Mouse (Mus musculus) hindlimb bud, embryonic 11.5 days (tissue): ENCODE results near the gene Lmntd2.

ENCODE experiments used
- DNase-seq: peaks from one replicate; pipeline ENCODE4 v3.0.0-alpha.2; 2012; ENCODE audit warnings: low read depth, low spot score; ENCODE audit errors: extremely low spot score

The Lmntd2 gene

DNA sequence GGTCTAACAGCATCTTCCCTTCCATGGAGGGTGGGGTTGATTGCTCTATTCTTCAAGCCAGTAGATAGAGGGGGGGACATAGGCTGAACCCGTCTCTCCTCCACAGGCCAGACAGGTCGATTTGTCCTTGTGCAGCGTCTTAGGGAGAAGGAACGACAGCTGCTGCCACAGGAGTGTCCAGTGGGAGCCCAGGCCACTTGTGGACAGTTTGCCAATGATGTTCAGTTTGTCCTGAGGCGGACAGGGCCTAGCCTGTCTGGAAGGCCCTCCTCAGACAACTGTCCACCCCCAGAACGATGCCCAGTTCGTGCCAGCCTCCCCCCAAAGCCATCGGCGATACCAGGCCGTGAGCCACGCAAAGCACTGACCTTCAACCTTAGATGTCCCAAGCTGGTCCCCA lies 3.0 kb upstream of the Lmntd2 start:
- DNase-seq = no peak

DNA sequence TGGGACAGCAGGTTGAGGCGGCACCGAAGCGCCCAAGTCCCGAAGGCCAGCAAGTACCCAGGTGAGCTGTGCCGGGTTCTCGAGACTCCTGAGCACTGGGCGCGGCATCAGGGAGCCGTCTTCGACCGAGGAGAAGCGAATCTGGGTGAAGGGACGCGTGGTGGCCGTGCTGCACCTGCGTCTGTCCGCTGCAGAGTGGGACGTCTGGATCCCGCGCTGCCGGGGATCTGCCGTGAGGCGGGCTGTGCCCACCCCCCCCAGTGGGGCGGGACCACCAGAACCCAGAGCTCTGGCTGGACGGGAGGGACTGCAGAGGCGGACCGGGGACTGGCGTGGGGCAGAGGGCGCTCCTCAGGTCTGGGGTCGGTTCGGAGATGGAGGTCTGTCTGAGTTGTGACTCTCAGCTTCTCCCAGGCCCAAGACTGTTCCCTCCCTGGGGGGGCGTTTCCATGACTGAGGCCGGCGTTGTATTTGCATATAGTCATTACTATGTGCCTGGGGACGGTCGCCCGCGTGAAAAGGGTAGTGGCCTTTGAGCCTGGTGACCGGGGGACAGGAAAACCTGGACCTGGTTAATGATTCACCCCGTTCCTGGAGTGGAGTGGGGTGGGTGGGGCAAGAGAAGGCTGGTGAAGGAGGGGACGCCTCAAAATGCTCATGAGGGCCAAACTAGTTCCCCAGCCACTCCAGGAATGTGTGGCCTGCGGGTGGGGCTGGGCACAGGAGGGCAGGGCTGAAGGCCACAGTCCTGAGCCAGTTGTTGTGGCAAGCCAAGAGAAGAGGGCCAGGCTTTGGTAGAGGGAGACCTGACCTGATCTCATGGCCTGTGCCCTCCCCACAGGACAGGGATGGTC lies 2.2 kb upstream of the Lmntd2 start:
- no peak for DNase-seq

DNA sequence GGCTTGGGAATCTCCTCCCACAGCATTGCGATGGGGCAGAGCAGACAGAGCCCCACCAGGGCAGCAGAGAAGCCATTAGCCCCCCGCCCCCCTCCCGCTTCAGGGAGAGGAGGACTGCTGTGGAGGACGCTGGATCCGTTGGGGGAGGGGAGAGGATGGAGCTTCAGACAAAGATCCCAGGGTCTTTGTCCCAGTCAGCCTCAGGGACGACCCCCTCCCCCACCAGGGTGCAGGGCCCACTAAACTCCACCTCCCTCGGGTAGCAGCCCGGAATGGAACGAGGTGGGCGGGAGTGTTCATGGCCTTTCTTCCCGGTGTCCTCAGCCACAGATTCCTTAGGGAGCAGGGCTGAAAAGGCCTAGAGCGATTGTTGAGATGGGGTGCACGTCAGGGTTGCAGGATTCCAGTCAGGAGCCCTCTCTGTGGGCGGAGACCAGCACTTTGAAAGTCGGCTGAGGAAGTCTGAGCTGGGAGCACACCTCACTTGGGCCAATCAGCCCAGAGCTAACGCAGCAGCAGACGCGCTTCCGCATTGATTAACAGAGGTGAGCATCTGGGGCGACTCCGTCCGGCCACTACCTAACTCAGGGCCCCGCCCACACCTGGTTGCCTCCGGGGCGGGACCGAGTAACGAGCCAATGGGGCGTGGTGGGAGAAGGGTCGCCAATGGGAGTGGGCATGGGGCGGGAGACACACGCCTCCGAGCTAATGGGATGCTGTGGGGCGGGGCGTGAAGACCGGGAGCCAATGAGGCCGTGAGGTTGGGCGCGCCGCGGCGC lies 1.4 kb upstream of the Lmntd2 start, which contains the start of gene Rassf7:
Rassf7 (plus strand) TSS at position 760 of the 779 bp plus-strand sequence.
- DNase-seq = peak; percentile 75

DNA sequence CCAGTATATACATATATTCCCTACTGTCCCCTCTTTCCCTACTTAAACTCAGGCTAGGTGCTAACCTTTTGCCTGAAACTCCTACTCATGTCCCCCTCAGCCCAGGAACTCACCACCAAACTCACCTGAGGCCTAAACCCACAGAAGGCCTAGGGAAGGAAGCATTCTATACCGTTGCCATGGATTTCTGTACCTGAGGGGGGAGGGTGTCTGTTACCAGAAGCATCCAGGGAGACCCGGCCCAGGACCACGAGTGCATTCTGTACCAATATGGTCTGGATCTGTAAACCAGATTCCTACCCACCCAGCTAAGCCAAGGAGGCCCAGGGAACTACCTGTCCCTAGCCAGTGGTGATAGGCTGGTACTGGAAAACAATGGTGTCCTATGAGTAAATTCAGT lies 430 bp upstream of the Lmntd2 start:
- DNase-seq = no peak

DNA sequence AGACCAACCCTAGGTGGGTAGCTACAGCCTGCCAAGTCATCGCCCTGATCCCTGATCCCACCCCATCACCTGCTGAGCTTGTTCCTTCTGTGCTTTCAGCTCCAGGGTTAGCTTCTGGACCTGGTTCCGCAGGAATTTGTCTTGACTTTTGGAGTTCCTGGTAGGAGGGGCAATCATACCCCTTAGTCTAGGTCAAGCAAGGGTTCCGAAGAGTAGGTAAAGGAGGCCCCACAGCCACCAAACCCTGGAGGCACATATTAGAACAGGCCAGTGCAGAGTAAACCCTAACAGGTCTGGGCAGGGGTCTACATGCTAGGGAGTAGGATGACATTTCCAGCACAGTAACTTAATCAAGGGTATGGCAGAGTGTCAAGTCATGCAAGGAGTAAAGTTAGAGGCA lies 747 bp downstream of the Lmntd2 start:
- DNase-seq = no peak

DNA sequence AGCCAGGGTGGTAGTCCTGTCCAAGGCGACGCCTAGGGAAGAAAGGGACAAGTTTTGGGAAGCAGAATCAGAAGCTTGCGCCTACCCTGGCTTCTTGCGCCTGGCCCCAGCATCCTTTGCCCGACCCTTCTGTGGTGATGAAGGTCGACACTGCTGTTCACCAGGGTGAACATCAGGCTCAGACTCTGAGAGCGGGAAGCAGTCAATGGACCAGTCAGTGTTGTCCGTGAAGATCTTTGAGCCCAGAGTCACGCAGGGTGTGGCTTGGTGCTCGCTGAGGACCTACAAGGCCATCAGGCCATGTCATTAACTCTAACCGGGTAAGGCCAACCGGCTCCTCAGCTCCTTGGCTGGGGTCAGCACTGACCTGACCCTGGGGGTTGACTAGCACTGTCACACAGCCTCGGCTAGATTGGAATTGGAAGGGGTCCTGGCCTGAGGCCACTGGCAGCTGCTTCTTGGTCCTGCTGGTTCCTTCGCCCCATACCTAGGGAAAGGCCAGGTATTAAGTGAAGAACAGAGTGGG lies 3.2 kb downstream of the Lmntd2 start:
- DNase-seq = no peak

DNA sequence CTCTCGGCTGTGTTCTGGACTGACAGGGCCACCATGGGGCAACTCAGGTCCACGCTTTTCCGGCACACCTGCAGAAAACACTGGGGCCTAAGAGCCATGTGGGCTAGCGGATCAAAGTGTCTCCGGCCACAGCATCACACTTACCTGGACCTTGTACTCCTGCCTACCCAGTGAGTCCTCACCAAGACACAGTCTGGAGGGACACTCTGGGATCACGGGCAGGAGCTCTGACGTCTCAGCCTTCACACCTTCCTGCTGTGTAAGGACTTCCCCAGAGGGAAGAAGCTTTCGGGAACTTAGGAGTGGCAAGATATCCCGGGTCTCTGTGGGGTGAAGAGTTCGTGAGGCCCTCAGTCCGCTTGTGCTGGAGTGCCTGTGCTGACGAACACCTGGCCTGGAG lies 3.7 kb downstream of the Lmntd2 start:
- no peak for DNase-seq

DNA sequence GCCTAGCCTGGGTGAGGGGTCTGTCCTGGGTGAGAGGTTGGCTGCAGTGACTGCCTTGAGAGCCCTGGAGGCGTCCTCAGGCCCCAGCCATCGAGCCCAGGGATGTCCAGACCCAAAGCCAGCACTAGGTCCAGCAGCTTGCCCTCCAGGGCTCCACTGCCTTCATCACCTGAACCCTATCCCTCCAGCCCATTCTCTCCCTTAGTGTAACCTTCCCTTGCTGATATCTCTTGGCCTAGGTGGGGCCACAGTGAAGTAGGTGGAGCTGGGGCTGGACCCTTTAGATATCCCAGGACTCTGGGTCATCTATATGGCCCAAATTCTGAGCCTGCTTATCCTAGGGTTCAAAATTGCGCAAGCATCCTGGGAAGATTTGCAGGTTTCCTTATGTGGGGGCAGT lies 4.4 kb downstream of the Lmntd2 start:
- DNase-seq = no peak

DNA sequence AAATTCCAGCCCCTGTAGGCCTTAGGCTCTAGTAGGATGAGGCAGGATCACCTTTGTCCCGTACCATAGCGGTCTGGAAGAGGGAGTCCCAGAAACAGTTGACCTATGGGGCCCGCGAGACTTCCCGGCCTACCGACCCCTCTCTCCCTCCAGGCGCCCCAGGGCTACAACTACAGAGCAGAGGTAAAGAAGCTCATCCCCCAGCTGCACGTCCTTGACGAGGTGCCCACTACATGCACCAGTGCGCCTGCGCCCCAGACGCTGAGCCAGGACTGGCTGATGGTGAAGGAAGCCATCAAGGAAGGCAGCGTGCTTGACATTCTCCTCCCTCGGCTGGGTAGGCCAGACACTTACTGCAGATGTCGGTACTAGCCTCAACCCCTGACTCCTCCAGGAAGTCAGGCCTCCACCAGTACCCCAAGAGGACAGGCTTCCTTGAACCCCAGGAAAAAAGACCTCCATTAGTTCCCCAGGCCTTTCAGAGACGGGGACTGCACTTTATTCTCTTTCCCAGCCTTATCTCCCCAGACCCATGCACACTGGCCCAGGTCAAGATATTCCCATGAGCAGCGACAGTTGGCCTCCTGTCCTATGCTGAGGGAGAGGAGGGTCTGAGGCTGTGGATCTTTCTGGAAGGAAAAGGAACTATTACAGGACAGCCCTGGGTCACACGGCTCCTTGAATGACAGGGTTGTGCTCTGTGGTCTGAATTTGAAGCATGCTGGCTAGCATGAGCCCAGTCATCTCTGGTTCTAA lies 7.5 kb downstream of the Lmntd2 start:
- DNase-seq = no peak

DNA sequence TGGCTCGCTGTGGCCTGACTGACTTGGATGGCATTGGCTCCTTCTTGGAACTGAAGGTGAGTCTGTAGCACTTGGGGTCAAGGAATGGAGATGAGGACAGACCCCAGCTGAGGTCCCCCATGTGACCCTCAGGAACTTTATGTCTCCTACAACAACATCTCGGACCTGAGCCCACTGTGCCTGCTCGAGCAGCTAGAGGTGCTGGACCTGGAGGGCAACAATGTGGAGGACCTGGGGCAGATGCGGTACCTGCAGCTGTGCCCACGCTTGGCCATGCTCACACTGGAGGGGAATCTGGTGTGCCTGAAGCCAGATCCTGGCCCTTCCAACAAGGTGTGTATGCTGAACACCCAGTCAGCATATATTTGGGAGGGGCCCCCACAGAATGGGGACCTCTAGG lies 8.4 kb downstream of the Lmntd2 start:
- no peak for DNase-seq

DNA sequence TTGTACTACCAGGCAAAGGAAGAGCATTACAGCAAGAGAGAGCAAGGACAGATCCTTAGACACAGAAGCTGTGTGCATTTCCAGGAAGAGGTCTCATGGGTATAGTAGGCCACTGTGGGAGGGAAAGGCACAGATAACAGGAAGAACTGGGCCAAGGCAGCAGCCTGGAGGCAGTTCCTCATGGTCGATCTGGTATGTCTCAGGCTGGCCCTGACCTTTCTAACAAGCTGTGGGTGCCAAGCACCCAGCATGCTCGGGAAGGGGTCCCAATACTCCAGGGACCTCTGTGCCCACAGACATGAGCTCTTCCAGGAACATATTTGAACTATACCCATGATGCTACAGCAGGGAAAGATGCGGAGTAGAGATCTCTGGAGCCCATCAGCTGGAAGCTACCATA lies 9.3 kb downstream of the Lmntd2 start:
- DNase-seq = no peak

DNA sequence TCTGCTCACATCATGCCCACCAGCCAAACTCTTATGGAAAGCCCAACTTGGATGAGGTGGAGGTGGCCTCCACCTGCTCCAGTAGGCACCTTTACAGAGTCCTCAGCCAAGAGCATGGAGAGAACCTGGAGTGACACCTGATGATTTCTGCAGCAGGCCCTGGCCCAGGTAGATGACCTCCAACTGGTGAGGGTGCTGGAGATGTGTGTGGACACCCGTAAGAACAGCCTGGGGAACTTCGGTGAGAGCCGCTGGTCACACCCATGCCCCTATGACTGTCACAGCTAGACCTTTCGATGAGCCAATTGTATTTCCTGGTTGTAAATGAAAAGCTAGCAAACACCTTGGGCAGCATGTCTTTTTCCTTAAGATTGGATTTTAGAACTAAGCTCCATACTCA lies 15.8 kb downstream of the Lmntd2 start:
- DNase-seq = no peak

DNA sequence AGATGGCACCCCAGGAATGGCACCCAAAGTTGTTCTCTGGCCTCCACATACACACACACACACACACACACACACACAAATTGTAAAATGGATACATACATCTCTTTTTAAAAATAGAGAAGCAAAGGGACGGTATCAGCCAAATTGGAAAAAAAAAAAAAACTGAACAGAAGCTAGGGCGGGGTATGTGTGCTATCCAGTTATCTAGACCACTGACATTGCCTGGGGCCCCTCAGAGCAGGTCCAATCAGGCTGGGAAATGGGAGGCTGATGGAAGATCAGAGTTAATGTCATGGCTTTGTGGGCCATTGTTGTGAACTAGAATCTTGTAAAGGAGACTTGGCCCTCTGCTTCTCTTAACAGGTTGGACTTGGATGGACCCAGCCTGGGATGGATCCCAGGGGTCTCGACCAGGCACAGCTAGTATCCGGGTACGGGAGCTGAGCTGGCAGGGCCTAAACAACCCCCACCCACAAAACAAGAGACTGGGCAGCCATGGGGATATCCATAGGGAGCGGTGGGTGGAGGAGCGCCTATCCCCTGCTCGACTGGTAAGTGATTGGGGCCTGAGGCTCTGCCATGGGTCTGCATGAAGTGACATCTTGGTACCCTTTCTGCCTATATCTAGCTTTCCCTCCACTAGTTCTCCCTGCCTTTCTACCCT lies 17.1 kb downstream of the Lmntd2 start:
- no peak for DNase-seq

DNA sequence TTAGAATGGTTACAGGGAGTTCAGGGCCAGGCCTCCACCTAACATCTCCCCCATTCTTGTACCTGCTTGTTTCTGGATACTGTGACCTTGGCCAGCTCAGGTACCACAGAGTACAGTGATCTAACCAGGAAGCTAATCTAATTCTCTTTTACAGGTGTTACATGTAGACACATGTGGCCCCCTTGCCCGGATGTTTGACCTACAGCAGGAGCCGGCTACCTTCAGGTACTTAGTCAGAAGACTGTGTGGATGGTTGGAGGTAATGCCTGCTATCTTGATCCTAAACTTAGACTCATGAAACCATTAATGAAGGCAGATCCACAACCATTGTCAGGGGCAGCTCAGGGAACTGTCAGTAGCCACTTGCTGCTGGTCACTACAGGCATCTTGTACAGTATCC lies 18.1 kb downstream of the Lmntd2 start:
- no peak for DNase-seq

DNA sequence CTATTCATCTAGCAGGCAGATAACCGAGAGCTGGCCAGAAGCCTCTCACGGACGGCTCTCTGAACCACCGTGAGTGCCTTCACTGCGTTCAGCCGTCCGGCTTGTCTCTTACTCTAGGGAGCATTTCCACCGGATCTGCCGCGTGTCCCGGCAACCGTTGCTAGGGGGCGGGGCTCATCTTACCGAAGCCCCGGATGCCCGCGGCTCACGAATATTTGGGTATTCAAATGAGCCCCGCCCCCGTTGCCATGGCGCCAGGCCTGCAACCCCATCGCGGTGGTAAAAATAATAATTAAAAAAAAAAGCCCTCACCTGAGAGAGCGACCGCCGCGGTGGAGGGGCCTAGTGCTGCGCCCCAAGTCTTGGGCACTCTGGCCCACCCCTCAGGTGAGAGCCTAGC lies 19.1 kb downstream of the Lmntd2 start:
- no peak for DNase-seq

DNA sequence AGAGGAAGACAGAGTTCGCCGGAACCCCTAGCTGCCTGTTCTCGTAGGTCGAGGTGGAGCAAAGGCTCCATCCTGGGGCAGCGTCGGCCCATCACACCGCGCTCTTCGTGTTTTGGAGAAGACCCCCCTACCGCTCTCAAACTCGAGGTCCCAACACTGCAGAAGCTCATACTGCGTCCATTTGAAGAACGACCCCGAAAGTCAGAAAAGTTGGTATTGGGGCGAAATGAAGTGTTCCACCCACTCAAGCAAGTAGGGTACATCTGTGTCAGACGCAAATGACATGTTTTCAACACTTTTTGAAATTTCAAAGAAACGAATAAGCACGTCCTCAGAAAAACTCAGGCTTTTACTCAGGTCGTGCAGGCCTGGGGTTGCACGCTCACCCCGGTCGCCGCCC lies 19.5 kb downstream of the Lmntd2 start:
- no peak for DNase-seq

DNA sequence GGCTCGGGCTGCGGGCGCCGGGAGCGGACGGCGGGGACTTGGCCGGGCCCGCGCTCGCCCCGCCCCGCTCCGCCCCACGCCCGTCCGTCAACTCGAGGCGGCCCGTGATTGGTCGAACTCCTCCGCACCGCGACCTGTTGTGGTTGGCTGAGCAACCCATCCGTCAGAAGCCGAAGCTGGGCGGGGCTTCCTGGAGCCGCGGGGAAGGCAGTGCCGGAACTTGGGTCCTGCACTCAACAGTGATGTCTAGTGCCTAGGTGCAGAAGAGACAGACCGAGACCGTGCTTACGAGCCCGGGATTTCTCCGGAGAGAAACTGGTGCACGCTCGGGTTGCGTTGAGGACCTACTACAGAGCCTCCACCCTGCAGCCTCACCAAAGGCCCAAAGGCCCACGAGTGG lies 19.9 kb downstream of the Lmntd2 start, which contains the start of the genes Hras and Lrrc56:
Hras (minus strand) TSS at position 58 of the 400 bp plus-strand sequence.
Lrrc56 (plus strand) TSS at position 210 of the 400 bp plus-strand sequence.
- peak; percentile 81 for DNase-seq

DNA sequence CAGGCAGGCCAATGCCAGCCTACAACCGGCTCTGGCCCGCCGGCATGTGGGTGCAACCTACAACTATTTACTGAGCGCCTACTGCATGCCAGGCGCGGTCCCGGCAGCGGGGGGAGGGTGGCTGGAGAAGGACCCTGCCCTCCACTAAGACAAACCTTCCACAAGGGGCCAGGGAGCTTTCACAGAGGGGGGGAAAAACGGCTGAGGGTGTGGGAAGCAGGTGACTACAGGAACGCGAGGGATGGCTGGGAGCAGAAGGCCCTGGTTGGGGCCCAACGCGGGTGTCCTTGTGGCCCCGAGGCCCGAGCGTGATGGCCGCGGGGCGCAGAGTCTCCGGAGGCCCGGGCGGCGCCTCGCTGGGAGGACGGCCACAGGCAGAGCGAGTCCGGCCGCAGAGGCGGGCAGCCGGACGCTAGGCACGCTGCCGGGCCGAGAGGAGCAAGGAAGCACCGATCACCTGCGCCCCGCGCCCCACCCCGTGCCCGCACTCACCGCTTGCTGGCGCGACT lies 20.5 kb downstream of the Lmntd2 start:
- DNase-seq = no peak

DNA sequence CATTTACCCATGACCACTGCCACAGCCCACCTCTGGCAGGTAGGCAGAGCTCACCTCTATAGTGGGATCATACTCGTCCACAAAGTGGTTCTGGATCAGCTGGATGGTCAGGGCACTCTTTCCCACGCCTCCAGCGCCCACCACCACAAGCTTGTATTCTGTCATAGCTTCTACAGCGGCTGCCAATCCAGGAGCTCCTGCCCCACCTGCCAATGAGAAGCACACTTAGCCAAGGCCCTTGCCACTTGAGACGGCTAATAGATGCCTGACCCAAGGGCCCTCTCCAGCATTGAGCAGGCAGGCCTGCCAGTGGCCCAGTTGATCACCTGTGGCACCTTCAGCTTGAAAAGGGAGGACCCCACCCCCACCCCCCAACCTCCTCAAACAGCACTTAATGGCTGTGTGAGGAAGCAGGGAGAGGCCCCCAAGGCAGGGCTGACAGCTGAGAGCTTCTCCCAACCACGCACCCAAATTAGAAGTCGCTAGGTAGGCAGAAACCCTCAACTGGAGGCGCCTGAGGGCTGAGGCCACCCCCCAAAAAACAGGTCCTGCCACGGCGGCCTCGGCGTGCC lies 21.0 kb downstream of the Lmntd2 start:
- no peak for DNase-seq
